Mouse (Mus musculus): Measurements from ENCODE around the gene Ppfibp1. TPM values are rescaled to one million over a fixed set of nuclear protein-coding genes. Genes with fewer than 3 reads are reported as not detected.

Ppfibp1 gene
- polyA plus RNA-seq, 1 experiment: 66.6 TPM

GRCm38 (mm10) chr6:146994236-146994635 lies 105.9 kb downstream of the Ppfibp1 start:
- H3K36me3 ChIP-seq (ENCODE audit: control insufficient read depth, insufficient read depth, low read length, poor library complexity, severe bottlenecking): no peaks in the 10 kb centered on the region
- no peaks in the 10 kb centered on the region for H3K9me3 ChIP-seq (replicated peaks; ENCODE audit: control insufficient read depth, insufficient read depth, low read length, poor library complexity, severe bottlenecking)
- H3K4me1 ChIP-seq (ENCODE audit: control insufficient read depth, insufficient read depth, low read length): no peaks in the 10 kb centered on the region
- no peaks in the 10 kb centered on the region for H3K27me3 ChIP-seq (ENCODE audit: control insufficient read depth, insufficient read depth, low read length, poor library complexity, severe bottlenecking)
- no peak overlapping the region for H3K27ac ChIP-seq (ENCODE audit: insufficient read depth, low read length)
- H3K9ac ChIP-seq (ENCODE audit: low read depth, poor library complexity, severe bottlenecking): no peak overlapping the region
- TF ChIP-seq POLR2A (IDR thresholded peaks at IDR 0.05; ENCODE audit: insufficient read depth, low read length) (no peak), EP300 (IDR thresholded peaks at IDR 0.05; ENCODE audit: insufficient read depth, low read depth, low read length) (no peak), CTCF (IDR thresholded peaks at IDR 0.05; ENCODE audit: low read depth, low read length) (no peak)
- no peak overlapping the region for H3K4me3 ChIP-seq (ENCODE audit: low read depth, low read length)

- Histone ChIP-seq H3K9ac (ENCODE audit: low read depth, poor library complexity, severe bottlenecking) (no peak overlapping the region), H3K4me1 (ENCODE audit: control insufficient read depth, insufficient read depth, low read length) (no peaks in the 10 kb centered on the region), H3K27me3 (ENCODE audit: control insufficient read depth, insufficient read depth, low read length, poor library complexity, severe bottlenecking) (no peaks in the 10 kb centered on the region), H3K36me3 (ENCODE audit: control insufficient read depth, insufficient read depth, low read length, poor library complexity, severe bottlenecking) (no peaks in the 10 kb centered on the region), H3K4me3 (ENCODE audit: low read depth, low read length) (no peak overlapping the region), H3K9me3 (replicated peaks; ENCODE audit: control insufficient read depth, insufficient read depth, low read length, poor library complexity, severe bottlenecking) (no peaks in the 10 kb centered on the region), H3K27ac (ENCODE audit: insufficient read depth, low read length) (no peak overlapping the region)
- TF ChIP-seq POLR2A (IDR thresholded peaks at IDR 0.05; ENCODE audit: insufficient read depth, low read length): no peak
- no peak for TF ChIP-seq EP300 (IDR thresholded peaks at IDR 0.05; ENCODE audit: insufficient read depth, low read depth, low read length)
- TF ChIP-seq CTCF (IDR thresholded peaks at IDR 0.05; ENCODE audit: low read depth, low read length): no peak
Observed at GRCm38 (mm10) chr6:146995391-146995790, 107.1 kb downstream of the Ppfibp1 start.

DNA sequence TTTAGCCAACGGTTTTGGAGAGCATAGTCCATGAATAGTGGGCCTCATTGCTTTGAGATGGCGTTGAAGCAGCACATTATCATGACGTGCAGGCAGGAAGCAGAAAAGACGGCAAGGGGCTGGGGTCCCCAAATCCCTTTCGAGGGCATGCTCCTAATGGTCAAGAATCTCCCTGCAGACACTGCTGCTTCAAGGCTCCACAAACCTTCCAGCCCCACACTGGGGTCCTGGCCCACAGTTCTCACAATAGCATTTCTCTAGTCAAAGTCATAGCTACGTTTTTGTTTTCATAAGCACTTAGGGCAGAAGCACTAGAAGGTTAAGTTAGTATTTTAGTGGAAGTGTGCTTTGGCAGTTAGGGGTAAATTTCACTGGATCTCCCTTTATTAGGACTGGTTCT lies 107.6 kb downstream of the Ppfibp1 start:
- Histone ChIP-seq H3K27ac (ENCODE audit: insufficient read depth, low read length) (no peak overlapping the region), H3K36me3 (ENCODE audit: control insufficient read depth, insufficient read depth, low read length, poor library complexity, severe bottlenecking) (no peaks in the 10 kb centered on the region), H3K9me3 (replicated peaks; ENCODE audit: control insufficient read depth, insufficient read depth, low read length, poor library complexity, severe bottlenecking) (no peaks in the 10 kb centered on the region), H3K4me1 (ENCODE audit: control insufficient read depth, insufficient read depth, low read length) (no peaks in the 10 kb centered on the region), H3K4me3 (ENCODE audit: low read depth, low read length) (no peak overlapping the region), H3K9ac (ENCODE audit: low read depth, poor library complexity, severe bottlenecking) (no peak overlapping the region), H3K27me3 (ENCODE audit: control insufficient read depth, insufficient read depth, low read length, poor library complexity, severe bottlenecking) (no peaks in the 10 kb centered on the region)
- TF ChIP-seq POLR2A (IDR thresholded peaks at IDR 0.05; ENCODE audit: insufficient read depth, low read length) (no peak), CTCF (IDR thresholded peaks at IDR 0.05; ENCODE audit: low read depth, low read length) (no peak), EP300 (IDR thresholded peaks at IDR 0.05; ENCODE audit: insufficient read depth, low read depth, low read length) (no peak)

DNA sequence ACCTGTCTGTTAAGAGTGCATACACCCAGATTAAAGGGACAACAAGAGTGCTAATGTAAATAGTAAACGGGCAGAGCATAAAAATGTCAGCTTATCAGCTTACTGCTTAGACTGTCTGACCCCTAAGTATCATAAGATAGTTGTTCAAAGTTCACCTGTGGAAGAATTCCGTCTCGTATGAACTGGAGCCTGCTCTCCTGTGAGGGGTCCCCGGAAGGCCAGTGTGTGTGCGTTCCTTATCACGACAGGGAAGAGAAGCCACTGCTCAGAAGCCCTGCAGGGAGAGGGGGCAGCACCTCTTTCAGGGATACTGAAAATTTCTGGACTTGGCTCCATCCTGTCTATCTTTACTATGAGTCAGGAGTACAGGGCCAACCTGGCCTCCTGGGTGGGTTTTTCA lies 108.7 kb downstream of the Ppfibp1 start:
- Histone ChIP-seq H3K27ac (ENCODE audit: insufficient read depth, low read length) (no peak overlapping the region), H3K36me3 (ENCODE audit: control insufficient read depth, insufficient read depth, low read length, poor library complexity, severe bottlenecking) (no peaks in the 10 kb centered on the region), H3K27me3 (ENCODE audit: control insufficient read depth, insufficient read depth, low read length, poor library complexity, severe bottlenecking) (no peaks in the 10 kb centered on the region), H3K4me3 (ENCODE audit: low read depth, low read length) (no peak overlapping the region), H3K4me1 (ENCODE audit: control insufficient read depth, insufficient read depth, low read length) (no peaks in the 10 kb centered on the region), H3K9me3 (replicated peaks; ENCODE audit: control insufficient read depth, insufficient read depth, low read length, poor library complexity, severe bottlenecking) (no peaks in the 10 kb centered on the region), H3K9ac (ENCODE audit: low read depth, poor library complexity, severe bottlenecking) (no peak overlapping the region)
- TF ChIP-seq CTCF (IDR thresholded peaks at IDR 0.05; ENCODE audit: low read depth, low read length) (no peak), POLR2A (IDR thresholded peaks at IDR 0.05; ENCODE audit: insufficient read depth, low read length) (no peak), EP300 (IDR thresholded peaks at IDR 0.05; ENCODE audit: insufficient read depth, low read depth, low read length) (no peak)

GRCm38 (mm10) chr6:146998710-146999109 lies 110.4 kb downstream of the Ppfibp1 start:
- Histone ChIP-seq H3K36me3 (ENCODE audit: control insufficient read depth, insufficient read depth, low read length, poor library complexity, severe bottlenecking) (no peaks in the 10 kb centered on the region), H3K27ac (ENCODE audit: insufficient read depth, low read length) (no peak overlapping the region), H3K9me3 (replicated peaks; ENCODE audit: control insufficient read depth, insufficient read depth, low read length, poor library complexity, severe bottlenecking) (no peaks in the 10 kb centered on the region), H3K27me3 (ENCODE audit: control insufficient read depth, insufficient read depth, low read length, poor library complexity, severe bottlenecking) (no peaks in the 10 kb centered on the region), H3K4me3 (ENCODE audit: low read depth, low read length) (no peak overlapping the region), H3K4me1 (ENCODE audit: control insufficient read depth, insufficient read depth, low read length) (no peaks in the 10 kb centered on the region), H3K9ac (ENCODE audit: low read depth, poor library complexity, severe bottlenecking) (no peak overlapping the region)
- TF ChIP-seq POLR2A (IDR thresholded peaks at IDR 0.05; ENCODE audit: insufficient read depth, low read length) (no peak), CTCF (IDR thresholded peaks at IDR 0.05; ENCODE audit: low read depth, low read length) (no peak), EP300 (IDR thresholded peaks at IDR 0.05; ENCODE audit: insufficient read depth, low read depth, low read length) (no peak)

DNA sequence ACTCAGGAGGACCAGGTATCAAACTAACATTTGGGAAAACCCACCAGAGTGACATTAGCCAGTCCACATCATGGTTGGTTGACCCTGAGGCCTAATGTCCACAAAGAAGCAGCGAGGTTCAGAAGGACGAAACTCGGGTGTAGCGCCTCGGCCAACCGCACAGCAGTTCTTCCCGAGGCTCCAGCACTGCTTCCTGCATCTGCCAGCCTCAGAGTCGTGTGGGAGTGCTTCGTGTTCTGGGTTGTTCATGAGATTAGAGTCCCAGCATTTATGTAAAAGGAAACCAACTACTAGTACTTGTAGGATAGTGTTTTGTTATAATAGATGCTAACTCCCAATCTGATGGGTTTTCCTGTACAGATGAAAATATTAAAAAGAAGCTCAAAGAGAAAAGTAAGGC lies 111.0 kb downstream of the Ppfibp1 start:
- no peaks in the 10 kb centered on the region for H3K4me1 ChIP-seq (ENCODE audit: control insufficient read depth, insufficient read depth, low read length)
- TF ChIP-seq EP300 (IDR thresholded peaks at IDR 0.05; ENCODE audit: insufficient read depth, low read depth, low read length) (no peak), POLR2A (IDR thresholded peaks at IDR 0.05; ENCODE audit: insufficient read depth, low read length) (no peak), CTCF (IDR thresholded peaks at IDR 0.05; ENCODE audit: low read depth, low read length) (no peak)
- H3K27ac ChIP-seq (ENCODE audit: insufficient read depth, low read length): no peak overlapping the region
- no peaks in the 10 kb centered on the region for H3K27me3 ChIP-seq (ENCODE audit: control insufficient read depth, insufficient read depth, low read length, poor library complexity, severe bottlenecking)
- no peaks in the 10 kb centered on the region for H3K36me3 ChIP-seq (ENCODE audit: control insufficient read depth, insufficient read depth, low read length, poor library complexity, severe bottlenecking)
- no peak overlapping the region for H3K4me3 ChIP-seq (ENCODE audit: low read depth, low read length)
- no peak overlapping the region for H3K9ac ChIP-seq (ENCODE audit: low read depth, poor library complexity, severe bottlenecking)
- H3K9me3 ChIP-seq (replicated peaks; ENCODE audit: control insufficient read depth, insufficient read depth, low read length, poor library complexity, severe bottlenecking): no peaks in the 10 kb centered on the region
